Mouse (Mus musculus): ENCODE results near the gene Ccdc9b. TPM values are rescaled to one million over a fixed set of nuclear protein-coding genes. Genes with fewer than 3 reads are reported as not detected.

Gene Ccdc9b
- polyA plus RNA-seq, 1 experiment from 2014 or later, result 0.68 TPM

DNA sequence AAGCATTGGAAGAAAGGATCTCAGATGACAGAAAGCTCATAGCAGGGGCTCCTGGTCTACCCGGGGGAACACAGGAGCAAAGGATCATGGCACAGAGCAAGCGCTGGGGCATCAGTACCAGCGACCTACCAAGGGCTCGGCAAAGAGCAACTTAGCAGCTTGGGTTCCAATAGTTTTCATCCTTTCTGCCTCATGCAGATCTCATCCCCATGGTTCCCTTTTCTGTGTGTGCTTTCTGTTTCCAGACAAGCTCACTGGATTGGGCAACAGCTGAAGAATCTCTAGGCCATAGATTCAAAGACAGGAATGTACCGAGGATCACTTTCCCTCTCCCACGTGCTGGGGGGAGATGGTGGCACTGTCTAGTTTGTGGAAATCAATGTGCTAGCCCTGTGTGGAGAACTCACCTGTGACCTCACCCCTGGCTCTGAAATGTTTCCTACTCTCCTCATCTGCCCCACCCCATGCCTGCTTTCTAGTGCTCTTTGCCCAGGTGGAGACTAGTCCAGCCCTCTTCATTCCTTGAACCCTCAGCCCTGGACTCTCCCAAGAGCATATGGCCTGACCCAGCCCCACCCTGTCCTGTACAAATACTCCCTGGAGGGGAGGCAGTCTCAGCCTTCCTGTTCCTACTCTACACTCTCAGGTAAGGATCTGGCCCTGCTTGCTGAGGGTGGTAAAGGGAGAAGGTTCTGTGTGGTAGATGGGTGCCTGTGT, 9.9 kb upstream of the Ccdc9b start, which contains the start of gene Phgr1:
Gene Phgr1, plus strand, starts transcription at position 612 of the 717 bp plus-strand sequence.
- no peak within 1 kb of the TSS for H3K4me2 ChIP-seq (replicated peaks; ENCODE audit: low read depth, low read length)
- no peak for ATAC-seq (ENCODE audit: low FRiP score)
- H3K4me1 ChIP-seq (replicated peaks; ENCODE audit: control insufficient read depth, insufficient read depth, low read length), result no peaks in the 10 kb centered on the region
- no peaks in the 10 kb centered on the region for H3K27me3 ChIP-seq (ENCODE audit: control insufficient read depth, insufficient read depth, low read length)
- H3K9me3 ChIP-seq (ENCODE audit: control insufficient read depth, low read length), result no peaks in the 10 kb centered on the region
- no peaks in the 10 kb centered on the region for H3K36me3 ChIP-seq (ENCODE audit: control insufficient read depth, insufficient read depth, low read length)
- H3K27ac ChIP-seq (ENCODE audit: low read depth, low read length), result no peak within 1 kb of the TSS
- no peak within 1 kb of the TSS for H3K9ac ChIP-seq (ENCODE audit: low read depth, low read length)
- 85% methylated on average over 6 of the region's 6 CpGs for WGBS
- H3K4me3 ChIP-seq (ENCODE audit: low read depth, low read length), result no peak within 1 kb of the TSS
- DNase-seq (ENCODE audit: low spot score), result no peak

DNA sequence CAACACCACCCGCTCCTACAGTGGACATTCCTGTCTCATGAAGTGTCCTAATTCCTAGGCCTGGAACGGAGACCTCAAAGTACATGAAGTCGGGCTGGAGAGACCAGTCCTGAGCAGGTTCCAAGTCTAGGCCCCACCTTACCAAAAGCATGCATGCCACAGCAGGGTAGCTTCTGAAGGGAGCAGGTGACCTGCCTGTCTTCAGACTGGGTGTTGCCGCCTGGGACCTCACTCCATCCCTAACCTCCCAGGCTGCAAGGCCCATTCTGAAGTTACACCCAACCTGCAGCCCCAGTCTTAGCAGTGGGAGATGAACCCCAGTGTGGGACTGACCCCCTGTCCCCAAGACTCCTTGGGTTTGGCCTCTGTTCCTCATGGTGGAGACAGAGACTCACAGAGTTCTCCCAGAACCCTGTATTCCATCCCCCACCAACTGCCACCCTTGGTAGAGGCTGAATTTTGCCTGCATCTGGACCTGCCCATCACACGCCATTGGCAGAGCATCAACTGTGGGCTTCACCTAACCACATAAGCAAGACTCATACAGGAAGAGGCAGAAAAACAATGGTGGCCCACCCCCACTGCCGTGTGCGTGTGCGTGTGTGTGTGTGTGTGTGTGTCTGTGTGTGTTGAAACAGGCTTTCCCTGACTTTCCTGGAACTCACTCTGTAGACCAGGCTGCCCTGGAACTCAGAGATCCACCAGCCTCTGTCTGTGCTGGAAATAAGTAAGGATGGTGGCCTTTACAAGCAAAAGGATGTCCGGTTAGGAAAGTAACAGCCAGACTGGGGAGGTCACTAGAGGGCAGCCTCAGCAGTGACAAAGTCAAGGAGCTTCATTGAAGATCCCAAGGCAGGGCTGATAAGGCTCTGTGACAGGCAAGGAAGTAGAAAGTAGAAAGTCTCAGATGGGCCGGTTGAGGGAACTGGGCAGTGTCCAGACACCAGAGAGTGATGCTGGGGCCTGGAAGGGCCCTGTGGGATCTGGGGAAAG, 3.9 kb upstream of the Ccdc9b start:
- peaks cover 13% of the 10 kb centered on the region for H3K4me1 ChIP-seq (replicated peaks; ENCODE audit: control insufficient read depth, insufficient read depth, low read length)
- H3K4me3 ChIP-seq (ENCODE audit: low read depth, low read length), result no peak overlapping the region
- no peaks in the 10 kb centered on the region for H3K9me3 ChIP-seq (ENCODE audit: control insufficient read depth, low read length)
- DNase-seq (ENCODE audit: low spot score), result no peak
- H3K9ac ChIP-seq (ENCODE audit: low read depth, low read length), result no peak overlapping the region
- no peaks in the 10 kb centered on the region for H3K36me3 ChIP-seq (ENCODE audit: control insufficient read depth, insufficient read depth, low read length)
- no peak overlapping the region for H3K27ac ChIP-seq (ENCODE audit: low read depth, low read length)
- H3K4me2 ChIP-seq (replicated peaks; ENCODE audit: low read depth, low read length), result no peak overlapping the region
- WGBS, result 75% methylated on average over 10 of the region's 10 CpGs
- 0 out of 2 replicates have a peak, but pooled peaks cover 2% of the 10 kb centered on the region for H3K27me3 ChIP-seq (ENCODE audit: control insufficient read depth, insufficient read depth, low read length)
- ATAC-seq (ENCODE audit: low FRiP score), result no peak

DNA sequence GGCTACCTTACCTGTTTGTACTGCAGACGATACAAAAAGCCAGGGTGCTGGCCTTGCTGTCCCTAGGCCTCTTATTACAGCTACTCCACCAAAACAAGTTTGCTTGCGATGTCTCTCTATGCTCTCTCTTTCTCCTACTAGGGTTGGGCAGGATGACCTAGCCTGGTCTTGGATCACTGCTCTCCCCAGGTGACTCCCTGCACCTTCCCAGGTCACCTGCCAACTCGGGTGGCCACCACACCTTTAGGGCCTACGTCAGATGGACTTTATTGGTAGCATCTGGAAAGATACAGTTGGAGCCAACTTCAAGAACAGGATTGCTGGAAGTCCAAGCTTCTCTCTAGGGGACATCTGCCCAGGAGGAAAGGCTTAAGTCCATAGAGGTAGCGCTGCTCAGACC, 2.4 kb upstream of the Ccdc9b start:
- Histone ChIP-seq H3K9ac (ENCODE audit: low read depth, low read length) (no peak overlapping the region), H3K4me3 (ENCODE audit: low read depth, low read length) (no peak overlapping the region), H3K9me3 (ENCODE audit: control insufficient read depth, low read length) (no peaks in the 10 kb centered on the region), H3K36me3 (ENCODE audit: control insufficient read depth, insufficient read depth, low read length) (no peaks in the 10 kb centered on the region), H3K27ac (ENCODE audit: low read depth, low read length) (no peak overlapping the region), H3K27me3 (ENCODE audit: control insufficient read depth, insufficient read depth, low read length) (0 out of 2 replicates have a peak, but pooled peaks cover 2% of the 10 kb centered on the region), H3K4me2 (replicated peaks; ENCODE audit: low read depth, low read length) (no peak overlapping the region), H3K4me1 (replicated peaks; ENCODE audit: control insufficient read depth, insufficient read depth, low read length) (peaks cover 17% of the 10 kb centered on the region)
- 79% methylated on average over 5 of the region's 5 CpGs for WGBS
- DNase-seq (ENCODE audit: low spot score) (no peak), ATAC-seq (ENCODE audit: low FRiP score) (no peak)

DNA sequence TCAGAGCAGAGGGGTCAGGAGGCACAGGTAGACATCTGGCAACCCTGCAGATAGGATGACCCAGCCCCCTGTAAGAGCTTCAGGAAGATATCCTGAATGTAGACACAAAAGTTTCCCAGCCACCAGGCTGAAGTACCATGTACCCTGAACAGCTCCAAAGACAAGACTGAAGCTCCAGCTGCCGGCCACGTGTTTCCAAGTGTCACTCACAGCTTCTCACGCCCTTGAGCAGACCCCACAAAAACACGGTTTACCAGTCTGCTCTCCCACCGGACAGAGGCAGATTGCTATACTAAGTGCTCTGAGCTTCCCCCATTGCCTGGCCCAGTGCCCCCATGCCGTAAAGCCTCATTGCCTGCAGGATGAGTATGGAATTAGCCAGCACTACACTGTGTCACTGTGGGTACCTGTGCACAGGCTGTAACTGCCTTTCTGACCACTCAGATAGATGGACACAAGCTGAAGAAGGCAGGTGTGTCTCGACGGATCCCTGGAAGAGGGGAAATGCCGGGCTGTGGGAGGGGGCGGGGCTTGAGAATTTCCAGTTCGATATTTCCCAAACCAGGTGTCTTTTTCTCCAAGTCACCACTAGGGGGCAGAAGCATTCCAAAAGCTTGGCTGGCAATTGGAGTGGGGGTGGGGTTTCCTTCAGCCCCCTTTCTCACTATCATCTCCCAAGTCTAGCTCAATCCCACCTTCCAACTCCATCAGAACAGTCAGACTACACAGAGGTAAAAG, 1.8 kb upstream of the Ccdc9b start:
- Histone ChIP-seq H3K4me2 (replicated peaks; ENCODE audit: low read depth, low read length) (no peak overlapping the region; the same call in 1 of the 2 replicates), H3K9ac (ENCODE audit: low read depth, low read length) (no peak overlapping the region), H3K27me3 (ENCODE audit: control insufficient read depth, insufficient read depth, low read length) (0 out of 2 replicates have a peak, but pooled peaks cover 2% of the 10 kb centered on the region), H3K4me3 (ENCODE audit: low read depth, low read length) (no peak overlapping the region), H3K4me1 (replicated peaks; ENCODE audit: control insufficient read depth, insufficient read depth, low read length) (peaks cover 20% of the 10 kb centered on the region), H3K27ac (ENCODE audit: low read depth, low read length) (no peak overlapping the region), H3K9me3 (ENCODE audit: control insufficient read depth, low read length) (no peaks in the 10 kb centered on the region), H3K36me3 (ENCODE audit: control insufficient read depth, insufficient read depth, low read length) (no peaks in the 10 kb centered on the region)
- ATAC-seq (ENCODE audit: low FRiP score) (no peak), DNase-seq (ENCODE audit: low spot score) (peak; percentile 76)
- 27% methylated on average over 11 of the region's 11 CpGs for WGBS

DNA sequence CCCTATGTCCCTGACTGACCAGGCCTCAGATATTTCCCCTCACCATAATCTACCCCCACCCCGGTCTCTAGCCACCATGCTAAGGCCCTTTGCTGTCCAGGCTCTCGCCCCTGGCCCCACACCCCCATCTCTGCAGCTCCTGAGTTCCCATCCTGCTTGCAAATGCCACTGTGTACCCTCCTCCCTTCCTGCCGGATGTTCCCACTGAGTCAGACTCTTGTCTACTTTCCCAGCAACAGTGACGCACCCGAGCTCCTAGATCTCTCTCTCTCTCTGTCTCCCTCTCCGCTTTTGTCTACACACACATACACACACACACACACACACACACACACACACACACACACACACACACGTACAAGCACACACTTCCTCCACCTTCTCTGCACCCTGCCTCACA, 1.0 kb upstream of the Ccdc9b start:
- Histone ChIP-seq H3K27ac (ENCODE audit: low read depth, low read length) (peak overlapping the region; percentile 90; the same call in 1 of the 2 replicates), H3K4me2 (replicated peaks; ENCODE audit: low read depth, low read length) (no peak overlapping the region), H3K4me1 (replicated peaks; ENCODE audit: control insufficient read depth, insufficient read depth, low read length) (peaks cover 20% of the 10 kb centered on the region), H3K27me3 (ENCODE audit: control insufficient read depth, insufficient read depth, low read length) (peaks cover 2% of the 10 kb centered on the region; the same call in 1 of the 2 replicates), H3K36me3 (ENCODE audit: control insufficient read depth, insufficient read depth, low read length) (no peaks in the 10 kb centered on the region), H3K4me3 (ENCODE audit: low read depth, low read length) (no peak overlapping the region), H3K9ac (ENCODE audit: low read depth, low read length) (0 out of 2 replicates have a peak overlapping the region, but pooled peaks have one; percentile 59), H3K9me3 (ENCODE audit: control insufficient read depth, low read length) (no peaks in the 10 kb centered on the region)
- ATAC-seq (ENCODE audit: low FRiP score) (no peak), DNase-seq (ENCODE audit: low spot score) (no peak)
- WGBS, result 66% methylated on average over 7 of the region's 7 CpGs

- H3K9ac ChIP-seq (ENCODE audit: low read depth, low read length), result peak overlapping the region; percentile 59
- DNase-seq (ENCODE audit: low spot score) (no peak), ATAC-seq (ENCODE audit: low FRiP score) (no peak)
- 15% methylated on average over 10 of the region's 10 CpGs for WGBS
- no peaks in the 10 kb centered on the region for H3K36me3 ChIP-seq (ENCODE audit: control insufficient read depth, insufficient read depth, low read length)
- peak overlapping the region; percentile 41 for H3K4me2 ChIP-seq (replicated peaks; ENCODE audit: low read depth, low read length)
- peaks cover 2% of the 10 kb centered on the region; the same call in 1 of the 2 replicates for H3K27me3 ChIP-seq (ENCODE audit: control insufficient read depth, insufficient read depth, low read length)
- H3K27ac ChIP-seq (ENCODE audit: low read depth, low read length), result peak overlapping the region; percentile 90
- H3K4me1 ChIP-seq (replicated peaks; ENCODE audit: control insufficient read depth, insufficient read depth, low read length), result peaks cover 20% of the 10 kb centered on the region
- H3K9me3 ChIP-seq (ENCODE audit: control insufficient read depth, low read length), result no peaks in the 10 kb centered on the region
- H3K4me3 ChIP-seq (ENCODE audit: low read depth, low read length), result no peak overlapping the region
Observed at GRCm38 (mm10) chr2:118762784-118763148, 305 bp upstream of the Ccdc9b start.

DNA sequence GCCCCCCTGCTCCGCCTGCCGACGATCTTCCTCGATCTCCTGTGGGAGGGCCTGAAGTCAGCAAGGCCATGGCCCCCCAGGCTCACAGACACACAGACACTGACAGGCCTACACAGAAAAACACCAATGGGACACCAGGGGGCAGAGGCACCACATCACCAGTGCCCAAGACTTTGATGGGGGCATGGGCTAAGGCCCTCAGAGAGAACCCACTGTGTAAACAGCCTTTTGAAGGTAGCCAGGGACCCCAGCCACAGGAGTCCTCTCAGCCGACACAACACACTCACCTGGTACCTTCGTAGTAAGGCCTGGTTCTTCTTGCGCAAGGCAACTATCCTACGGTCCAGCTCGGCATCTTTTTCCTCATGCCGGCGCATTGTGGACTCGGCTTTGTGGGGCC, 1.1 kb downstream of the Ccdc9b start:
- Histone ChIP-seq H3K36me3 (ENCODE audit: control insufficient read depth, insufficient read depth, low read length) (no peaks in the 10 kb centered on the region), H3K27me3 (ENCODE audit: control insufficient read depth, insufficient read depth, low read length) (peaks cover 2% of the 10 kb centered on the region; the same call in 1 of the 2 replicates), H3K9ac (ENCODE audit: low read depth, low read length) (peak overlapping the region; percentile 59), H3K4me2 (replicated peaks; ENCODE audit: low read depth, low read length) (peak overlapping the region; percentile 41; the same call in 1 of the 2 replicates), H3K4me3 (ENCODE audit: low read depth, low read length) (no peak overlapping the region), H3K9me3 (ENCODE audit: control insufficient read depth, low read length) (no peaks in the 10 kb centered on the region), H3K27ac (ENCODE audit: low read depth, low read length) (peak overlapping the region; percentile 90), H3K4me1 (replicated peaks; ENCODE audit: control insufficient read depth, insufficient read depth, low read length) (peaks cover 20% of the 10 kb centered on the region)
- 78% methylated on average over 12 of the region's 12 CpGs for WGBS
- no peak for ATAC-seq (ENCODE audit: low FRiP score)
- no peak for DNase-seq (ENCODE audit: low spot score)

Data from hindbrain, embryonic 11.5 days (tissue).